Mouse (Mus musculus): ENCODE results near the gene Brd9. TPM values are rescaled to one million over a fixed set of nuclear protein-coding genes. Genes with fewer than 3 reads are reported as not detected.

Brd9 gene
- polyA plus RNA-seq, 1 experiment from 2014 or later: 38.7 TPM

Small RNA genes lying within 50 kb of the gene (microRNA-seq; reads per million reads assigned to microRNA genes)
- gene Gm25197: not detected

Other genes with a start within 250 kb of the Brd9 start
- gene Slc6a19, start 232.9 kb upstream of the Brd9 start, polyA plus RNA-seq (2015; fragmentation: Nextera tagmentation; extraction: Ambion mirVana): not detected in 2 replicates
- 31.6 and 32.1 TPM in 2 replicates for gene Slc12a7, start 204.7 kb upstream of the Brd9 start, polyA plus RNA-seq (2015; fragmentation: Nextera tagmentation; extraction: Ambion mirVana)
- 3.4 and 3.9 TPM in 2 replicates for gene Nkd2, start 90.2 kb upstream of the Brd9 start, polyA plus RNA-seq (2015; fragmentation: Nextera tagmentation; extraction: Ambion mirVana)
- 32.0 and 35.2 TPM in 2 replicates for gene Trip13, start within 50 bp of the Brd9 start, polyA plus RNA-seq (2015; fragmentation: Nextera tagmentation; extraction: Ambion mirVana)
- not detected in 2 replicates for gene Zdhhc11, start 26.0 kb downstream of the Brd9 start, polyA plus RNA-seq (2015; fragmentation: Nextera tagmentation; extraction: Ambion mirVana)
- 3.2 and 3.6 TPM in 2 replicates for gene Tppp, start 71.6 kb downstream of the Brd9 start, polyA plus RNA-seq (2015; fragmentation: Nextera tagmentation; extraction: Ambion mirVana)
- 11.5 and 11.7 TPM in 2 replicates for gene Cep72, start 124.5 kb downstream of the Brd9 start, polyA plus RNA-seq (2015; fragmentation: Nextera tagmentation; extraction: Ambion mirVana)
- not detected in 2 replicates for gene Slc9a3, start 183.6 kb downstream of the Brd9 start, polyA plus RNA-seq (2015; fragmentation: Nextera tagmentation; extraction: Ambion mirVana)